Mouse (Mus musculus): Measurements from ENCODE around the gene Rab3a.

DNA sequence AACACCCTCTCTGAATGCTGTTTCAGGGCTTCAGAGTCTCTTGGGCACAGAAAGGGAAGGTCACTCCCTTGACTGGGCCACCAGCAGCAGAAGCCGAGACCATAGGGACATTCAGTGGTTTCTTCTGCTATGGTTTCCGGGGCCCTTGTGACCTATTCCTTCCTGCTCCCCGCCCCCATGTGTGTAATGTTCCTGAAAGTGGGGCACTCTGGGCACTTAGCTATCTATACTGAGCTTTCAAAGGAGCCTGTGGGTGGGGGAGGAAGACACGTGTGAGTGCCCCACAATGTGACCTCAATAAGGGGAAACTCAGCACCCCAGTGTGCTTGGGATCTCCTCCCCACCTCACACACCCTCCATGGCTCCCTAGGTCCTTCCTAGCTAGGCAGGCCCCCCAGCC is 52.1 kb downstream of the Rab3a start:
- TF ChIP-seq CTCF (IDR thresholded peaks at IDR 0.05; ENCODE audit: borderline replicate concordance, extremely low read depth, insufficient read depth, insufficient read length) (no peak), POLR2A (IDR thresholded peaks at IDR 0.05; ENCODE audit: borderline replicate concordance, extremely low read depth, insufficient read depth, insufficient read length, poor library complexity, severe bottlenecking) (no peak)
